Mouse (Mus musculus) testis, adult 2 months (tissue): ENCODE results near the gene Mylpf.

Source experiments
- CTCF ChIP-seq: fragments of 200-500 bp; IDR thresholded peaks from 2 replicates; pipeline ENCODE4 v1.5.1; 2012; ENCODE audit warnings: low read depth, mild to moderate bottlenecking, inconsistent platforms, low read length, moderate library complexity; ENCODE audit not compliant: control insufficient read depth, insufficient read depth, insufficient replicate concordance
- POLR2A ChIP-seq: fragments of 200-500 bp; IDR thresholded peaks from 2 replicates; pipeline ENCODE4 v1.6.1; 2012; ENCODE audit warnings: low read depth, mild to moderate bottlenecking, inconsistent platforms, low read length, moderate library complexity; ENCODE audit not compliant: control insufficient read depth

DNA sequence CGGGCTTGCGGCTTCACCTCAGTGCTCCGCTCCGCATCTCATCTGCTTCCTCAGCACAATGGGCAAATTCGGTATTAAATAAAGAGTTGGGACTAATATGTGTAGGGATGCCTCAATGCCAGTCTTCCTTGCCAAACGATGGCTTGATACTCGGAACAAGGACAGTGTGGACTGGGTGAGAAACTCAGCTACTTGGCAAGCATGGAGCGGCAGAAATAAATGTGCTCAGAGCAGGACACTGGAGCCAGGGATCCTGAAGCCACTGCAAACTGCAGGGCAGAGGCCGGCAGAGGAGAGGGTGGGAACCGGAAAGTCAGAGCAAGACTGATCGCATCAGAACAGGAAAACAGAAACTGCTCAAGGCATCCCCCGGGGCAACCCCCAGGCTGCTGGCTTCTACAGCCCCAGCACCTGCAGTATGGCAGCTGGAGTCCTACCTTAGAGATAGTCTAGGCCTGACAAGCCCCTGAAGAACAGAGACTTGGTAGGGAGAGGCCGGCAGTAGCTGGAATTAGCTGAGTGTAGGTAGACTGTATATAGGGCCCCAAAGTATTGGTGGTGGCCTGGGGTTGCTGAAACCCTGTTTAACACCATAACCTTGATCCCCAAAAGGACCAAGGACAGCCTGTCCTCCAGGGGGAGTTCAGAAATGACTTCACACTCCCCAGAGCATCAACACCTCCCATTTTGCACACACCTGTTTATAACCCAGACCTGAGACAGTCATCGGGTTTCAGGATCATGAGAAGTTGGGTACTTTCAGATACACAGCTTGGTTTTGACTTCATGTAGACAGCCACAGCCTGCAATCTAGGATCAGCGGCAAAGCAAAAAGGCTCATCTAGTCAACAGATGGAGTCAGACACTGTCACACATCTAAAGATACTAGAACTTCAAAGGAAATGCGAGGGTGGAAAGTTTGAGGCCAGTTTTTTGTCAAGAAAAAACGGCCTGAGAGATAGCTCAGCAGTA lies 20.1 kb upstream of the Mylpf start:
- no peak for TF ChIP-seq CTCF
- TF ChIP-seq POLR2A, result no peak
